Mouse (Mus musculus): Measurements from ENCODE around the gene Ddhd1.

DNA sequence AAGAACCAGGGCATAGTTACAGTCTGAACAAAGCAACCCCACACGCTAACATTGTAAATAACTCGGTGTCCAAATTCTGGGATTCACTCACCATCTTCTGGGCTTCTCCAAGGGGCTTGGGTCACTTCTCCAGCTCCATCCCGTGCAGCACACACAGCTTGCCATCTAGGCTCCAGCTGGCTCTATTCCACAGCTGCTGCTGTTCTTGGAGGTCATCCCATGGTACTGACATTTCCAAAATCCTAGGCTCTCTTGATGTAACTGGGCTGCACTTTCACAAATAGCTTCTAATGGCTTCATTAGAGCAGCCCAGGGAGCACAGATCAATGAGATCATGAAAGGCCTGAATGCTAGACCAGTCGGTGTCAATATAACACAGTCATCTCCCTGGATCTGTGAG is 10.4 kb upstream of the Ddhd1 start:
- TF ChIP-seq POLR2A (IDR thresholded peaks at IDR 0.05; ENCODE audit: insufficient read depth, low read depth, low read length) (no peak), CTCF (IDR thresholded peaks at IDR 0.05) (no peak), EP300 (IDR thresholded peaks at IDR 0.05; ENCODE audit: insufficient read depth, low read depth, low read length) (no peak)
